Mouse (Mus musculus) neutrophil, adult 59 days (primary cell): ENCODE measurements around the gene Eml3. TPM values are rescaled to one million over a fixed set of nuclear protein-coding genes. Genes with fewer than 3 reads are reported as not detected.

Source experiments
- total RNA-seq, 2 experiments: library from RNA; stranded (reverse); gene quantifications; 1 replicate in 1 of 2; 2 replicates in 1 of 2; pipeline ENCODE4 v1.2.4; 2023

Gene Eml3
- total RNA-seq, result 10 to 100 TPM; 48.3 to 52.7 TPM

GRCm38 (mm10) chr19:8929224-8930088, at the start of gene Eml3, which contains the start of gene Rom1:
Gene Eml3, plus strand, starts transcription at chr19:8929552.
Gene Rom1, minus strand, starts transcription at chr19:8929356.

DNA sequence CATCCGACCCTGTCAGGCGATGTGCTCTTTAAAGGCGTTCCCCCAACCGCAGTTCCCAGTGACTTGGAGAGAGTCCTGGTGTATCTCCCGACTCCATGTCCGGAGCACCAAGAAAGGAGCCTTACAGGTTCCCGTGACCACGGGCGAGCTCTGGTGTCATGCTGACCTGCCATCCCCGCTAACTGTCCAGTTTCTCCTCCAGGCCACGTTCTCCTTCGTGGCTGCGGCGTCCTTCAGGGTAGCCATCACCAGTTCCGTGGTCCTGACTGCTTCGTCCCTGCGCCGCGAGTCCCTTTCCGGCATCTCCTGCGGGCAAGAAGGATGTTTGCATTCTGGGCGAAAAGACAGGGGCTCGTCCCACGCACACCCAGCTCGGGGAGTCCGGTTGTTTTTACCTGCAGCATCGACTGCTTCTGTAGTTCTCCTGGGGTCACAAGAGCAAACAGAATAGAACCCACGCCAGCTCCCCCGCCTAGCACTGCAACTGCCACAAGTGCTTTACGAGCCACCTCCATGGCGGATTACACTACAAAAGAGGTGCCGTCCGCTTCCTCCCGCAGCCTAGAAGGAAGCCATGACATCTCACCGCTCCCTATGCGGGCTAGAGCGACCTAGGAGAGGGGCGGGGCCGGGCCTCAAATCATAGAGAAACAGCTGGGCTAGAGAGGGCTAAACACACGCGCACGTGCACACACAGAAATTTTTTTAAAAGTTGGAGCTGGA, 48.9 kb upstream of the Eml3 start, which contains the start of gene Uqcc3:
TSS of gene Uqcc3 (minus strand) at position 613 of the 723 bp plus-strand sequence.

DNA sequence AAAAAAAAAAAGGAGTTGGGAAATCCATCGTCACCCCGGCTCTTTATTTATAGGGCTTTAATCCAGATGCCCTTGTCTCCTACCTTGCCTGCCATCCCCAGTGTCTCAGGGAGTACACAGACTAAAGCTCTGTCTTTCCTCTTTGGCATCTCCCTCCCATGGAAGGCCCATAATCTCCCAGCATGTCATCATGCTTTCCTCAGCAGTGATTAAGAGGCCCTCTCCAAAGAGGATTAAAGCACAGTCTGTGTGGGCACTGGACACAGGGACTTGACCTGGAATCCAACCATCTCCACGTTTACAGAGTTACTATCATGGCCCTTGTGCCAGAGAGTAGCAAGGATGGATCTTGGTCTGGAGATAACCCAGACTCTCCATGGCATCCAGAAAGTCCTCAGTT, 45.7 kb upstream of the Eml3 start, which contains the start of the genes Lbhd1 and Gm49403:
TSS of gene Lbhd1 (plus strand) at position 117 of the 400 bp plus-strand sequence.
TSS of gene Gm49403 (plus strand) at position 315 of the 400 bp plus-strand sequence.

GRCm38 (mm10) chr19:8888511-8889385, 40.6 kb upstream of the Eml3 start, which contains the start of the genes 1810009A15Rik and Gm49416:
Gene 1810009A15Rik, plus strand, starts transcription at chr19:8888853.
Gene Gm49416, plus strand, starts transcription at chr19:8888926.

DNA sequence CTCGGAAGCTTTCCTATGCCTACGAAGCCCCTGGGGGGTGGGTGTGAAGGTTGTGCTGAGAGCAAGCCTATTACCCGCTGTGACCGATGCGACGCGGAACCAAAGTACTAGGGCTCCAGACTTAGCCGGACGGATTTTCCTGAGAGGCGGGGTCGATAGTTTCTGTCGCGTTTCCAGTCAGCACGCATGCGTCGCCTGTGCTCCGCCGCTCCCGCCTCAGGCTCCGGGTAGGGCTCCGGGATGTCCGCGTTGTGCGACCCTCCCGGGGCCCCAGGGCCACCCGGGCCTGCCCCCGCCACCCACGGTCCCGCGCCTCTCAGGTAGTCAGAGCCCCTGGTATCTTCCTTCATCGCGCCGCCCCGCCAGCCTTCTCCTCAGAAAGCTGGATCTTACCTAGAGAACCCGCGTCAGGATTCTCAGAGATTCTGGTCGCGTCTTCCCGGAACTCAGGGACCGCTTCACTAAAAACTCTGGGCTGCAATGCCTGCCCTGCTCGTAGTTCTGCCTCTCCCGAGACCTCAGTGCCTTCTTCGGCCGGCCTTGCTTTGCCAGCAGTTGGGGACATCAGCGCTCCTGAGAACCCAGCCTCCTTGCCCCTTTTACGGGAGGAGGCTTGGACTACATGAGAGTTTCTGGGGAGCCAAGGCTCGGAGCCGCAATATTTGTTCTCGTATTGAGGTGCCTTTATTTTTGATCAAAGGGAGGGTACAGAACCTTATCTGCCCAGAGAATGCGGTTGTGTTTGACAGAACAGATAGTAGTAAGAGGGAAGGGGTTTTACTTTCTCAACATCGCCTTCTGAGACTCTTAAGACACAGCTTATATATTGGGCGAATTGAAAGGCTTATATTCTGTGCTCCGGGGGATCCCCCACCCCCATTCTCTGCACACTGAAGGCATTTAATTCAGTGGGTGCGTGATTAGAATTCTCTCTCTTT, 36.3 kb upstream of the Eml3 start, which contains the start of gene Ints5:
TSS of gene Ints5 (plus strand) at position 177 of the 938 bp plus-strand sequence.

DNA sequence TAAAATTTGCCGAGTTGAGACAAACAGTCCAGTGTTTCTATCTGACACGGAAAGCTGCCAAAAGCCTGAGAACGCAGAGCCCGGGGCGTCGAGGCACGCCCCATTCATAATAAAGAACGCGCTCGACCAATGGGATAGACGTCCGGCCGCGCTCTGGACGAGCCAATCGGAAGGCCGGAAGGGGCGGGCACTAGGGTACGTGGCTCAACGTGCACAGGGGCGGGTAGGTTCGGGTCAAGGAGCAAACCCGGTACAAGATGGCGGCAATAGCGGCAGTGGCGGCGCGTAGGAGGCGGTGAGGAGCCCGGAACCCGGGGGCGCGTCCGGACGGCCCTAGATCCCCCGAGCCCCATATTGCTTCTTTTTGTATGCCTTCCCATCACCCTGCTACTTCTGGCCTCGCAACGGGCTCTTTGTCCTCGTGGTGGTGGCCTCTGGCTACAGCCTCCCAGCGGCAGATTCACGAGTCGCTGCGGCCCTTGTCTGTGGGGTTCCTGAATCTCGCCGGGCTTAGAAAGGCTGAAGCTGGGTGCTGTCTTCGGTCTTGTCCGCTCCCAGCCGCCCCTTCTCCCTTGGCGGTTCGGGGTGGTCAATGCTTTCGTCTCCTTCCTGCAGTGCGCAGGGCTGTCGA, 31.4 kb upstream of the Eml3 start, which contains the start of gene Ganab:
TSS of gene Ganab (plus strand) at position 207 of the 631 bp plus-strand sequence.

DNA sequence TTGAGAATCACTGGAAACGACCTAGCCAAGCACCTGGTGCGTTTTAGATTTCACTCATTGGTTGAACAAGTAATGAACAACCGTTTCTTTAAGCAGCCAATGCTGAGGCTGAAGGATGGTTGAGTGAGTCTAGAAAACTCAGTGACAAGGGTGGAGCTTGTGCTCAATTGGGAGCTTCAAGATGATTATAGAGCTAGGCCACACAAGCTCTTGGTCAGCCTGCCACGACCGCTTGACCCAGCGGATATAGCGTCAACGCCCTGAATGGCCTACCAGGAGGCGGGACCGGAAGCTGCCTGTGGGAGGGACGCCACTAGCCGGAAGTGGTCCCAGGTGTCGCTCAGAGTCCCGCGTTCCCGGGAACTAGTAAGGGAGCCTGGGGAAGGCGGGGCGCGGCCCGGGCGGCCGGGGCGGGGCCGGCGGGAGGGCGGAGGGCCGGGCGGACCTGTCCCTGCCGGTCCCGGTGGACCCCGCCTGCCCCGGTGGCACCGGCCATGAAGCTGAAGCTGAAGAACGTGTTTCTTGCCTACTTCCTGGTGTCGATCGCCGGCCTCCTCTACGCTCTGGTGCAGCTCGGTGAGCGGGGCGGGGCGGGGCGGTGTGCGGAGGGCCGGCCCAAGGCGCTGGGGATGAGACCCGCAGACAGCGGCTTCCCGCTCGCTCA, 9.1 kb upstream of the Eml3 start, which contains the start of gene B3gat3:
TSS of gene B3gat3 (plus strand) at position 302 of the 664 bp plus-strand sequence.

DNA sequence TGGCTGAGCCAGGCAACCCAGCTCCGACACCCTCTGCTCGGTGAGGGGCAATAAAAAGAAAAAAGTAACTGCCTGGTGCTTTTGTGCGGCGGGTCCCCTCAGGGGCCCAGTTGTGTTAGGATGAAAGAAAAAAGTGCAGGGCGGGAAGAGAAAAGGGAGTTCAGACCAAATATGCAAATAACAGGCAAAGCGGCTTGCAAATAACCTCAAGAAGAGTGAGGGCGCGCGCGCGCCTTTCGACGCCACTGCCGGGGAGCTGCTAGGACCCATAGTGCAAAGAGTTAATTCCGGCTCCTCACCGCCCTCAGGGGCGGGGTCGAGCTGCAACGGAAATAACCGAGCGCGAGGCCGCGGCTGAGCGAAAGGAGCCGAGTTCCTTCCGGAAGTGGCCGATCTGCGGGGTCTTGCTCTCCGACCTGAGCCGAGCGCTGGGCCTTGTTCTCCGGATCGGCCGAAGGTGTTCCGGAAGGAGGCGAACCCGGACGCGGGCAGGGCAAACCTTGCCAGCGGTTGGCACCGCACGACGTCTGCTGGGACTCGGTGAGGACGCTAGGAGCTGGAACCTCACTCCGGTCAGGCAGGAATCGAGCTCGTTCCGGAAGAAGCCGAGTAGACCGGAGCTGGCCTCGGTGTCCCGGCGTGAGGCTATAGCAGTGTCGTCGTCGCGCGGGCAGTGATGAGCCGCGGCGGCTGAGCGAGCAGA, 12.3 kb downstream of the Eml3 start, which contains the start of gene Mta2:
TSS of gene Mta2 (plus strand) at position 361 of the 703 bp plus-strand sequence.

GRCm38 (mm10) chr19:8953135-8954039, 24.0 kb downstream of the Eml3 start, which contains the start of gene Tut1:
Gene Tut1, plus strand, starts transcription at chr19:8953847.

GRCm38 (mm10) chr19:8966590-8967372, 37.4 kb downstream of the Eml3 start, which contains the start of gene Eef1g:
Gene Eef1g, plus strand, starts transcription at chr19:8967041.

DNA sequence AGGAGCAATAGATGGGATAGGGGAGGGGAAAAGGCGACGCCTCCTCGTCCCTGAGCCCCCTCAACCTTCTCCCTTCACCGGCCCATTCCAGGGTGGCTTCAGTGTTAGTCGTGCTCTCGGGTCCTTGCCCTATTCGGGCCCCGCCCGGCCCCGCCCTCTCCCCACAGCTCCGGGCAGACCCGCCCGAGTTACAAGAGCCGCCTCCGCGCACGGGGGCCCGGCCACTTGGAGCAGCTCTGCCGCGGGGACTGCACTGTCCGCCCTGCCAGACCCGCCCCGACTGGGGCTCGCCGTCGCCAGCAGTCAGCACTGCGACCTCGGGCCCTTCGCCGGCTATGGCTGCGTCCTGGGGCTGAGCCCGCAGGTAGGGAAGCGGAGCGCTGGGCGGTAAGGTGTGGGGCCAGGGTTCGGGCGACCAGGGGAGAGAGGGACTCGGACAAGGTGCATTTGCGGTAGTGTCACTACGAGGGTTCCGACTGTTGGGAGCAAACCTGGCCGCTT, 59.8 kb downstream of the Eml3 start, which contains the start of gene Ahnak:
TSS of gene Ahnak (plus strand) at position 219 of the 501 bp plus-strand sequence.

Other genes starting within 250 kb of the Eml3 start
- gene Slc3a2, start 206.2 kb upstream of the Eml3 start, total RNA-seq, result 100 to 1,000 TPM; 121 to 124 TPM
- 10 to 100 TPM; 20.6 to 29.3 TPM for gene Wdr74, start 193.7 kb upstream of the Eml3 start, total RNA-seq
- gene 1700092M07Rik, start 188.8 kb upstream of the Eml3 start, total RNA-seq, result 1 to 10 TPM in 1 of 2 experiments, not detected in 1; 2.8 TPM
- 100 to 1,000 TPM; 125 to 152 TPM for gene Stx5a, start 188.1 kb upstream of the Eml3 start, total RNA-seq
- gene Nxf1, start 172.5 kb upstream of the Eml3 start, total RNA-seq, result 100 to 1,000 TPM; 133 to 147 TPM
- gene Tmem223, start 158.6 kb upstream of the Eml3 start, total RNA-seq, result 10 to 100 TPM; 20.5 to 24.1 TPM
- 10 to 100 TPM; 75.5 to 83.0 TPM for gene Tmem179b, start 155.1 kb upstream of the Eml3 start, total RNA-seq
- gene Taf6l, start 143.1 kb upstream of the Eml3 start, total RNA-seq, result 10 to 100 TPM; 11.3 to 11.5 TPM
- gene Polr2g, start 131.0 kb upstream of the Eml3 start, total RNA-seq, result 10 to 100 TPM; 45.1 to 45.9 TPM
- under 1 TPM; 0.79 to 0.98 TPM for gene Zbtb3, start 127.0 kb upstream of the Eml3 start, total RNA-seq
- 10 to 100 TPM; 20.3 to 24.7 TPM for gene Ttc9c, start 110.2 kb upstream of the Eml3 start, total RNA-seq
- 10 to 100 TPM; 89.7 to 97.5 TPM for gene Hnrnpul2, start 109.5 kb upstream of the Eml3 start, total RNA-seq
- 1 to 10 TPM; 3.5 to 7.8 TPM for gene AC129217.1, start 99.8 kb upstream of the Eml3 start, total RNA-seq
- gene Bscl2, start 92.1 kb upstream of the Eml3 start, total RNA-seq, result 10 to 100 TPM; 55.1 to 64.1 TPM
- gene Gng3, start 90.4 kb upstream of the Eml3 start, total RNA-seq, result not detected
- gene Lrrn4cl, start 78.8 kb upstream of the Eml3 start, total RNA-seq, result under 1 TPM; 0.20 to 0.36 TPM
- 10 to 100 TPM; 92.5 to 99.0 TPM for gene Ubxn1, start 58.1 kb upstream of the Eml3 start, total RNA-seq
- gene Uqcc3, start 48.6 kb upstream of the Eml3 start, total RNA-seq, result 10 to 100 TPM; 19.7 to 21.0 TPM
- 10 to 100 TPM in 1 of 2 experiments, 1 to 10 TPM in 1; 9.9 to 17.6 TPM for gene Lbhd1, start 45.8 kb upstream of the Eml3 start, total RNA-seq
- not detected for gene Gm49403, start 45.6 kb upstream of the Eml3 start, total RNA-seq
- 10 to 100 TPM; 20.5 to 27.8 TPM for gene 1810009A15Rik, start 40.7 kb upstream of the Eml3 start, total RNA-seq
- 1 to 10 TPM; 6.1 to 8.2 TPM for gene Gm49416, start 40.6 kb upstream of the Eml3 start, total RNA-seq
- 10 to 100 TPM; 13.2 to 14.3 TPM for gene Ints5, start 36.5 kb upstream of the Eml3 start, total RNA-seq
- 10 to 100 TPM; 79.7 to 91.5 TPM for gene Ganab, start 31.5 kb upstream of the Eml3 start, total RNA-seq
- 10 to 100 TPM; 39.9 to 45.3 TPM for gene B3gat3, start 9.2 kb upstream of the Eml3 start, total RNA-seq
- gene Rom1, start 196 bp upstream of the Eml3 start, total RNA-seq, result 1 to 10 TPM; 1.3 to 2.3 TPM
- 100 to 1,000 TPM; 103 to 115 TPM for gene Mta2, start 12.3 kb downstream of the Eml3 start, total RNA-seq
- gene Tut1, start 24.3 kb downstream of the Eml3 start, total RNA-seq, result 1 to 10 TPM; 6.4 to 9.1 TPM
- gene Eef1g, start 37.5 kb downstream of the Eml3 start, total RNA-seq, result 100 to 1,000 TPM; 127 to 130 TPM
- 100 to 1,000 TPM; 348 to 529 TPM for gene Ahnak, start 59.7 kb downstream of the Eml3 start, total RNA-seq
- gene Scgb1a1, start 158.4 kb downstream of the Eml3 start, total RNA-seq, result not detected
- 10 to 100 TPM in 1 of 2 experiments, 1 to 10 TPM in 1; 9.0 to 10.5 TPM for gene Asrgl1, start 206.1 kb downstream of the Eml3 start, total RNA-seq